Mouse (Mus musculus) neutrophil, adult 5-6 weeks (primary cell): ENCODE data around the gene Gm44596. TPM values are rescaled to one million over a fixed set of nuclear protein-coding genes. Genes with fewer than 3 reads are reported as not detected.
"Not testable (repeated sequence)": the region's sequence is repeated elsewhere in the genome, so short reads cannot be mapped to it uniquely, and the experiment has no call there.

ENCODE experiments used
- ATAC-seq: fragments of 151-379, 151-347 bp; 2 replicates; pipeline ENCODE4 v1.8.0; 2017; ENCODE audit warnings: mild to moderate bottlenecking, moderate TSS enrichment; ENCODE audit not compliant: insufficient number of reproducible peaks, poor library complexity, low FRiP score, severe bottlenecking; ENCODE audit errors: extremely low read depth
- total RNA-seq: library from RNA; stranded (forward); fragments of 200-1000 nt; gene quantifications from 2 replicates; pipeline ENCODE4 v1.2.3, GENCODE M21; 2017

Gm44596 gene
- total RNA-seq, 1 experiment from 2014 or later = not detected

DNA sequence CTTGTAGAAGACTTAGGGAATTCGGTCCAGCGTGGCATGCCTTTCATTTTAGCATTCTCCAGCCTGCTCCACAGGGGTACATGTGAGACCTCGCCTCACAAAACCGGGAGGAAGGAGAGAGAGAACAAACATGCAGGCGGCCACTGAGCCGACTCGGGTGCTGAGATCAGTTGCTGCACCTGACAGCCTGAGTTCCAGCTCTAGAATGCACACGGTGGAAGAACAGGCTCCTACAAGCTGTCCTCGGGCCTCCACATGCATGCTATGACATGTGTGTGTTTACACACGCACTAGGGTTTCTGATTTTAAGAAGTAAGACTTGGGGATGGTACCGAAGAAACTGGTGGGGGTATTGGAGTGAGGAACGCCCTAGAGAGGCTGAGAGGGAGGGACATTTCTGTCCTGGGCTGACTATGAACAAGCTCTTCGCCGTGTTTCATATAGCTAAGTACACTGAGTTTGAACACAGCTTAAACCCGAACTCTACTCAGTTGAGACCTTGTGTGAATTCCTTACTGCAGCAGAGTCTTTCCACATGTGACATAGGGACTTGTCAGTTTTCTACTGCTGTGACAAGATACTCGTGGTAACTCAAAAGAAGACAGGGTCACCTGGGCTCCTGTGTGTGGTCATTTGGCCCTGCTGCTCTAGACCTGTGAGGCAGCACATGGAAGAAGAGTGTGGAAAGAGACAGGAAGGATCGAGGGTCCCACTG is 1.2 kb downstream of the Gm44596 start:
- no peak for ATAC-seq

DNA sequence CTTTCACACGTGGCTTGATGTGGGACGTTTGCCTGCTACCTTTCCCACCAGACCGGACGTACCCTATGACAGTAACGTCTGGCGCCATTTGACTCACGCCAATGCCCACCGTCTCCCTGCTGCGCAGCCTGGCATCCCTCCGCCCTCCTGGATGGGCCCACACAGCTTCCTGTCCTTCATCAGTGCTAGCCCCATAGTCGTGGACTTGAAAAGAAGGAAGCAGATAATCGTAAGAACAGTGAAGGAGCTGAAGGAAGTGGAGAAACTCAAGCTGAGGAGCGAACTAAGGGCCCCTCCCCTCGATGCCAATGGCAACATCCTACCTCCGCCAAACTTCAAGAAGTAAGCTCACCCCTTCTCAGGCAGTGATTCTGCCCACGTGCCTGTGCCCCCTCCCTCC is 4.3 kb downstream of the Gm44596 start:
- no peak for ATAC-seq

DNA sequence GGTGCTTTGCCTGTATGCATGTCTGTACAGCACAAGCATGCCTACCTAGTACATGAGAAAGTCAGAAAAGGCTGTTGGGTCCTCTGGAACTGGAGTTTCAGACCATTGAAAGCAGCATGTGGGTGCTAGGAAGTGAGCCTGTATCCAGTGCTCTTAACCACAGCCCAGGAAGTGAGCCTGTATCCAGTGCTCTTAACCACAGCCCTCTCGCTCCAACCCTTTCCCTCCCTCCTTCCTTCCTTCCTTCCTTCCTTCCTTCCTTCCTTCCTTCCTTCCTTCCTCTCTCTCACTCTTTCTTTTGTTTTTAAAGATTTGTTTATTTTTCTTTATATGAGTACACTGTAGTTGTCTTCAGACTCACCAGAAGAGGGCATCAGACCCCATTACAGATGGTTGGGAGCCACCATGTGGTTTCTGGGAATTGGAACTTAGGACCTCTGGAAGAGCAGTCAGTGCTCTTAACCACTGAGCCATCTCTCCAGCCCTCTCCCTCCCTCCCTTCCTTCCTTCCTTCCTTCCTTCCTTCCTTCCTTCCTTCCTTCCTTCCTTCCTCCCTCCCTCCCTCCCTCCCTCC is 5.4 kb downstream of the Gm44596 start:
- not testable (repeated sequence) for ATAC-seq

DNA sequence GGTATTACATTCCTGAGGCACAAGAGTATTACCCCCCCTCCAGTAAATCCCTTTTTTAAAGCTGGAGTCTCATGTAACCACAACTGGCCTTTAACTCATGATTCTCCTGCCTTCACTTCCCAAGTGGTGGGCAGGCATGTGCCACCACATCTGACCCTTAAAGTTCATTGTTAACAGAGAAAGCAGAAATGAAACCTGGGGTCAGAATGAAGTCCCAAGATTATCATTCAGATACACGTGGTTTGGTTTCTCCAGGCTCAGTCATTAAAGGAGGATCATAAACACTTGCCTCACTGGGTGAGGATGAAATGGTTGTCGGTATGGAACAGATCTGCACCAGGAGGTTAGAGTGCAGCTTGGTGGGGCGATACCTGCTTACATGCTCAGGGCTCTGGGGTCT is 6.0 kb downstream of the Gm44596 start:
- ATAC-seq = no peak

DNA sequence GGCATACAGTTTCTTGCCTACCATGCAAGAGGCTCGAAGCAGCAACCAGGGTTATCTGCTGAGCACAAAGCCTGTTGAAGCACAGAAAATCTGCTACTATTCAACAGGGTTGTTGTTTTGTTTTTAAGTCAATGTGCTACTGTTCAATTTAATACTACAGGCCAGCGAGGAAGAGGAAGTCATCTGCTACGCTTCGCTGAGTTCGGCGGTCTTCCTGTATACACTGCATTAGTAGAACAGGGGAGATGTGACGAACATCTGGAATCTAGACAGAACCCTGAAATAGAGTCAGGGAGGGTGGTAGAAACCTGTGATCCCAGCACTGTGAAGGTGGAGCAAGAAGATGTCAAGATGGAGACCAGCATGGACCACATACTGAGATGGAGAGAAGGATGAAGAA is 8.4 kb downstream of the Gm44596 start:
- ATAC-seq = peak; percentile 87

DNA sequence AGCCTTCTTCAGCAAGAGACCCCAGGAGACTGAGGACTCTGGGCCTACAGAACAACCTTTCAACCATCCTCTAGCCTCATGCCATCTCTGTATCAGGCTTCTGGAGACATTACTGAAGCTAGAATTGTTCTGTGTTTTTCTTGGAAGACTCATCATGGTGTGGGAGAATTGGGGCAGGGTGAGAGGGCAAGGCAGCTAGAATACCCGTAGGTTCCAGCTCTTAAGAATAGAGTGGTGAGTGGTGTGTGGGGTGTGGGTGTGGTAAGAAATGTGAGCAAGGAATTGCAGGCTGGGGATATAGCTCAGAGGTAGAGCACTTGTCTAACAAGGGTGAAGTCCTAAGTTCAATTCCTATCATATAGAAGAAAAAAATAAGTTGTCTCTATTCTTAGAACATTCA is 9.7 kb downstream of the Gm44596 start:
- ATAC-seq = no peak

DNA sequence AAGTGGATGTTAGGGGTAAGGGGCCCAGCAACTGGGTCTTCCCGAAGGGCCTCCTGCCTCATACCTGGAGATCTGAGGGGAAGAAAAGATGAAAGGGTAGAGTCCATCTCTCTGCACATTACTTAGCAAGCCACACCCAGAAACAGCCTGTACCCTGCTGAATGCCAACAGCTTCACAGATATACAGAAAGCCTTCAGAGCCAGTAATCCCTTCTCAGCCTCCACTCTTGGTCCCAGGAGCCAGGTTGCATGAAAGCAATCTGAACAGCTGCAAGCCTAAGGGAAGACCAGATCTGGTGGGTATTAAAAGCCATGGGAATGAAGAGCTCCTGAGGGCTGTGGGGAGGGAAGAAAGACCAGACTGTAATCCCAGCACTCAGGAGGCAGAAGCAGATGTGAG is 13.9 kb downstream of the Gm44596 start:
- ATAC-seq = no peak

DNA sequence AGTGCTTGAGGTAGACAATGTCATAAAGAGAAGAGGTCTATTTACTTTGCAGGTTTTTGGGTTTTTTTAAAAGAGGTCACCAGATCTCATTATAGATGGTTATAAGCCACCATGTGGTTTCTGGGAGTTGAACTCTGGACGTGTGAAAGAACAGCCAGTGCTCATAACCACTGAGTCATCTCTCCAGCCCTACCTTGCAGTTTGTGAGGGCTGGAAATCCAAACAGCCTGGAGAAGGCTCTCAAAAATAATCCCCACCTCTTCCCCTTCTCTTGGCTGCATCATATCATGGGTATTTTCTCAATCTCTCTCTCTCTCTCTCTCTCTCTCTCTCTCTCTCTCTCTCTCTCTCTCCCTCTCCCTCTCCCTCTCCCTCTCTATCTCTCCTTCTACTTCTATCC is 15.4 kb downstream of the Gm44596 start:
- no peak for ATAC-seq

DNA sequence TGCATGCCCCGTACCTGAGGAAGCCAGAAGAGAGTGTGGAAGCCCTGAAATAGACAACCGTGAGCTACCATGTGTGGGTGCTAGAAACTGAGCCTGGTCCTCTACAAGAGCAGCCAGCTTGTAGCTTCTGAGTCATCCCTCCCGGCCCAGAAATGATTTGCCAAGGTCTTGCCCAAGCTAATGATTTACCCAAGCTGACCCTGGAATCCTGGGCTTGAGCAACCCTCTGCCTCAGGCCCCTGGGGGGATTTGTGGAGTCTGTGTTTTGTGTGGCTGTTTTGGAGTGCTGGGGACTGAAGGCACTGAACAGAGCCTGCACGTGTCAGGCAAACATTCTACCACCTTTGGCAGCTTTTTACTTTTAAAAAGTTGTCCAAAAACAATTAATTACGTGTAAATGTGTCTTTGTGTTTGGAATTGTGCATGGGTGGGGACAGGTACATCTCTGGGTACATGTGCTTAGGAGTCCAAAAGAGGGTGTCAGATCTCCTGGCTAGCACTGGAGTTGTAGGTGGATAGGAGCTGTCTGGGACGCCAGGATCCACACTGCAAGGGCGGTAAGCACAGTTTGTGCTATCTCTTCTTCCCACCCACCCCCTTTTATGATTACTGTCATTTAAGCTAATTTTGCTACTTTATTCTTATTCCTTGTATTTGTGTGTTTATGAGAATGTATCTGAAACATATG is 22.4 kb downstream of the Gm44596 start:
- ATAC-seq = no peak

DNA sequence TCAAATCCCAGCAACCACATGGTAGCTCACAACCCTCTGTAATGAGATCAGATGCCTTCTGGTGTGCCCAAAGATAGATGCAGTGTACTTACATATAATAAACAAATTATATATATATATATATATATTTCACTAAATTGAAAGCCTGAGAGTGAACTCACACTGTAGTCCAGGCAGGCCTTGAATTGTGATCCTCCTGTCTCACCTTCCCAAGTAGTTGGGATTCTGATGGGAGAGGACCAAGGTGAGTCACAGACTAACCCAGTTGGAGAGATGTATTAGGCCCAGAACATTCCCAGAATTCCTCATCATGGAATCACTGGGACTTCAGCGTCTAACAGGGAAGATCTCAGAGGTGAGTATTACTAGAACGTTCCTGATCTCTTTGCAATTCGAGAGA is 23.7 kb downstream of the Gm44596 start, which contains the start of gene Nrip2:
Gene Nrip2, plus strand, starts transcription at position 301 of the 400 bp plus-strand sequence.
- ATAC-seq = no peak

DNA sequence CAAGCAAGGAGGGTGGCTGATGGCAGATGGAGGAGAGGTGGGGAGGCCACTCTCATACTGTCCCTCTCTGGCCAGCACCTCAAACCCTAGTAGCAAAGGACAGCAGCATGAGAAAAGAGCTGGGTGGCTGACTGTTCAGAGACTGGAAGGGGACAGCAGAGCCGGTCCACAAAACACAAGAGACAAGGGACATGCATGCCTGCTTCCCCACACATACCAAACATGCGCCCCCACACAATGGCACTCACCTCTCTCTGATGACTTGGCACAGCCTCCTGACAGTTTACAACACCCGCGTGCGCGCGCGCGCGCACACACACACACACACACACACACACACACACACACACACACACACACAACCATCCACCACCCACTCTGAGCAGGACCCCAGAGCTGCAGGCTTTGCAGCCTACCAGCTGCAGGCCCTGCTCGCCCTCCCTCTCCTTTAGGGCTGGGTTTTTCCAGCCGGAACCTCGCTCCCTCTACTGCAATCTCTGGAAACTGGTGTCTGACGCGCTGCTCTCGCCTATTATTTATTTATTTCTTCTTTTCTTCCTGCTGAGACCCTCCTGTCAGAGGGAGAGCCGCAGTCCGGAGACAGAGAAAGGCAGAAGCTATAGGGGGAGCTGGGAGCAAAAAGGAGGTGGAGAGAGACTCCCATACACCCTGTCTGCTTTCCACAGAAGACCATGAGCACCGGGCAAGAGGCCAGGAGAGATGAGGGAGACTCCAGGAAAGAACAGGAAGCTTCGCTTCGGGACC is 24.3 kb downstream of the Gm44596 start:
- no peak for ATAC-seq

DNA sequence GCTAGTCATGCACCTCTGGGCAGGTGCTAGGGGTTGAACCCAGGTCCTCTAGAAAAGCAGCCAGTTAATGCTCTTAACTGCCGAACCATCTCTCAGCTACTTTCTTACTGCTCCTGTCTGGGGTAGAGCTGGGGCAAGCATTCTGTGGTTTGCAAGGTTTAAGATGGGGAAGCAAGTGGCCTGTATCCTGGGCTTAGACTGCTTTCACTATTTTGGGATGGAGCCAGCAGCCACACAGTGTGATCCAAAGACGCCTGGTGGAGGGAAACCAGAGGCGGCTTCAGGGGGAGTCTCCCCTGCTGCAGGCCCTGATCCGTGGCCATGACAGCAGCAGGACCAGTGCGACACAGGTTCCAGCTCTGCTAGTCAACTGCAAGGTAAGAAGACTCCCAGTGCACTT is 29.4 kb downstream of the Gm44596 start:
- no peak for ATAC-seq

DNA sequence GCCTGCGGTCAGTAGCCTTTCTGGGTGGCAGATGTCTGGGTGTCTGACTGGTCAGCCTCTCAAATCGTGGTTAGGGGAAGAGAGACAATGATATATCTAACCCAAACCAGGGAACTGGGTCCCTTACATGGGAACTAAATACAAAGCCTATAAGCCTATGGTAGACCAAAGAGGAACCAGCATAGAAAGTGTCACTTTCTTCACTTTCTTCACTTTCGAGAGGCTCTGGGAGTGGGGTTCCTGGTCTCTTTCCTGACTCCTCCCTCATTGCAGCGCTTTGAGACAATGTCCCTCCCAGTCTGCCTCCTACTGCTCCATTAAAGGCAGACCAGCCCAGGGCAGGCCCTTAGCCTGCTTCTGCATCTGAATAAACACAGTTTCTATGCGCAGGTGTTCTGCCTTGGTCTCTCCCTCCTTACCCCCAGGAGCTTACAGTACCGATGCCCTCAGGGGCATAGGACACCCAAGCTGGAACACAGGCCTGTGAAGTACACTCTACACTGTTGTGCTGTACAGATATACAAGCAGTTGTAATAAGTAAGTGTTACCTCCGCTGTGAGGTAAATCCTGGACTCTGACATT is 33.3 kb downstream of the Gm44596 start:
- ATAC-seq = no peak

DNA sequence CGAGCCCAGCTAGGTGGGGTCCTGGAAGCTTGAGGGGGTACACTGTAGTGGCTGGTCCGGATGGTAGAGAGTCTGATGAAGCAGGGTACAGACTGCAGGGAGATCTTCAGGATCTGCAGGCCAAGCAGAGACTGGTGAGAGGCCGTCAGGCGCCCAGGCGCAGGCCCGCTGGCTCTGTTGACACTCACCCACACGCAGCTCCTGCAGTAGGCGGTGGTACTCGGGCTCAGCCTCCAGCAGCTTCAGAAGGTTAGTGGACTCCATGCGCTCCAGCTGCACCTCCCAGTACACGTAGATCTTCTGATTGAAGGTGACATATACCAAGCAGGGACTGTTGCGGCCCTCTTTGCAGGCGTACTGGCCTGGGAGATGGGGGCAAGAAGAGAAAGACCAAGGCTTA is 35.0 kb downstream of the Gm44596 start:
- no peak for ATAC-seq

DNA sequence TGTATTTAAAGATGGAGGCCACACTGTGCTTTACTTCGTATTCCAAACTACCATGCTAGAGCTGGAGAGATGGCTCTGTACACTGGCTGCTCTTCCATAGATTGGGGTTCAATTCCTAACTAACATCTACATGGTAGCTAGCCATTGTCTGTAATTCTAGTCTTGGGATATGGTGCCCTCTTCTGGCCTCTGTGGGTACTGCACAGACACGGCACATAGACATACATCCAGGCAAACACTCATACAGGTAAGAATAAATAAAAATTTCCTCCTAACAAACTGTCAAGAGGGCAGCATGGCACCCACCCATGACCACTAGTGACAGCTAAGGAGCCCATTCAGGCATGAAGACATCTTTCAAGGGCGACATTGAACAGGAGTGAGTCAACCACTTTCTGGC is 35.8 kb downstream of the Gm44596 start:
- peak; percentile 74 for ATAC-seq

DNA sequence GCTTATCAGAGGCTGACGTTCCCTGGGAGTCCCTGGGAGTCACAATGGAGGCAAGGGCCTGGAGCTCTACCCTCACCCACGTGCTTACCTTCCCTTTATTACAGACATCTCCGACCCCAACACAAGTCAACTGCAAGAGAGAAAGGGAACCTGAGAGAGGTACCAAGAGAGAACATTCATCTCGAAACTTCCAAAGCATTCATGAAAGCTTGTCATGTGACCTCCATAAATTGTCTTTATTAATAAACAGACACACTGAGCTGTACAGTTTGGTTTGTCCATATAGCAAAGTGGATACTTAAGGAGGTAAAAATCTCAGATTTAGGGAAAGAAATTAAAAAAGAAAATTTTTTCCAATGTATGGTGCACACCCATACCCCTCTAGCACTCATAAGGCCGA is 40.9 kb downstream of the Gm44596 start:
- ATAC-seq = no peak

DNA sequence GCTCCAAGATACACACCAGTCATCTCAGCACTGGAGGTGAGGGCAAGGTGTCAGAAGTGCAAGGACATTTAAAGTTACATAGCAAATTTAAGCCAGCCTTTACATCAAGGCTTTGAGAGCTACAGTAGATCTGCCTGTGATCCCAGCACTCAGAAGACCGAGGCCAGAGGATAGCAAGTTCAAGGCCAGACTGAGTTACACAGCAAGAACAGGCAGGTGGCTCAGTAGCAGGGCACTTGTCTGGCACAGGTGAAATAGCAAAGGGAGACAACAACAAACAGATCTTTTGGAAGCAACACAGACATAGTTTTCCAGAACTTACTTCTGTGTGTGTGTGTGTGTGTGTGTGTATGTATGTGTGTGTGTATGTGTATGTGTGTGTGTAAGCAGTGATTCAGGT is 42.8 kb downstream of the Gm44596 start:
- no peak for ATAC-seq

DNA sequence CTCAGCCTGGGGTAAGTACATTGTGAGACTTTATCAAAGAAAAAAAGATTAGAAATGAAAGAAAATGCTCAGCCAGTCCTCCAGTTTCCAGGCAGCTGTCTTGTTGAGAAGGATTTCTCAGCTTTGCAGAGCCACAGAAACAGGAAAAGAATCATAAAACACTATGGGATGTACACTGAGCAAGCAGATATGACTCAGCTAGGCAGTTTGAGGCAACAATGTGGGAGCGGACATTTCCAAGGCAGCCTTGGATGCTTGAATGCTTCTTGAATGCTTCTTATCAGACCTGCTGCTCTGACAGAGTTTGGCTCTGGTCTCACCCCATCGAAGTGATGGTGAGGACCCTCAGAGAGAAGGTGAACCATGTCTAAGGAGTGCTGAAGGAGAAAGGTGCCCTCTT is 45.7 kb downstream of the Gm44596 start:
- ATAC-seq = no peak

DNA sequence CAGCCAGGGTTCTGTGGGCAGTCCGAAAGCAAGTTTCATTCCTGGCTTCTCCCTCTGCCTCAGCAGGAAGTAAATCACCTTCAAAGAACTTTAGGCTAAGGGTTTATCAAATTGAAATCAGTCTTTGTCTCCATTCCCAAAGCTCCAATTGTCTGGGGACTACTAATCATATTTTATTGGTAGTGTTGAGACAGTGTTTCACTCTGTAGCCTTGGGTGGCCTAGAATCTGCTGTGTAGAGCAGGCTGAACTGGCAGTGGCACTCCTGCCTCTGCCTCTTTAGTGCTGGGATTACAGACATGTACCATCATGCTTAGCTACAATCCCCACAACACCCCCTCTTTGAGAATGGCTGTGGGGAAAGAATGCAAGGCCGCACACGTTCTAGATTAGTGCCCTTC is 46.2 kb downstream of the Gm44596 start:
- ATAC-seq = no peak
